8 mouse cellular contexts compared by ENCODE assay signal in genomic region chr3:54734411-54735246, GRCm38 (mm10). TPM values are rescaled to one million over a fixed set of nuclear protein-coding genes. Genes with fewer than 3 reads are reported as not detected.
DNase-seq lines count a peak whose midpoint lies in the region; ATAC-seq lines count a peak whose summit lies in the region.

No protein-coding gene starts in this region.

- peak; percentile 88 for DNase-seq in T-cell, adult 2 months (ENCODE audit: low spot score)
- peak; percentile 93 to 94 for DNase-seq in cerebellum, postnatal 36 days
- DNase-seq in frontal cortex, postnatal 36 days (ENCODE audit: low spot score in 2 of 2), result peak; percentile 87 to 89
- peak; percentile 88 to 89 for DNase-seq in layer of hippocampus, postnatal 36 days
- DNase-seq in lung, postnatal 25 days (ENCODE audit: low spot score), result peak; percentile 90
- peak; percentile 76 for DNase-seq in retina, adult 2 months (ENCODE audit: low read depth, low spot score)
- peak; percentile 92 for DNase-seq in thymus, postnatal 36 days

- peak overlapping the region; percentile 99 for H3K27ac ChIP-seq in hindbrain, embryonic 15.5 days (replicated peaks)

- ATAC-seq in hindbrain, embryonic 15.5 days (ENCODE audit: low FRiP score, low read depth), result peak; percentile 97

- H3K9ac ChIP-seq in hindbrain, embryonic 15.5 days, result peak overlapping the region; percentile 98

- peak overlapping the region; percentile 70 for H3K4me2 ChIP-seq in hindbrain, embryonic 15.5 days

- H3K9me3 ChIP-seq in hindbrain, embryonic 15.5 days, result no peaks in the 10 kb centered on the region

- H3K27me3 ChIP-seq in hindbrain, embryonic 15.5 days, result no peaks in the 10 kb centered on the region

- H3K4me3 ChIP-seq in hindbrain, embryonic 15.5 days, result peak overlapping the region; percentile 81

- peaks cover 29% of the 10 kb centered on the region for H3K36me3 ChIP-seq in hindbrain, embryonic 15.5 days

- WGBS in hindbrain, embryonic 15.5 days, result under 1% methylated on average over 82 of the region's 84 CpGs

- peaks cover 23% of the 10 kb centered on the region for H3K4me1 ChIP-seq in hindbrain, embryonic 15.5 days (replicated peaks)

RNA-seq across cellular contexts. Expression of gene Exosc8, which starts 0.6 kb away (rescaled TPM):
- polyA plus RNA-seq in hindbrain, embryonic 15.5 days (2015; fragmentation: Nextera tagmentation; extraction: Ambion mirVana), result 70.1 and 75.6 TPM in 2 replicates
- 10 to 100 TPM; 30.1 to 32.0 TPM for total RNA-seq in layer of hippocampus, postnatal 36 days (2021)

RNA-seq across cellular contexts. Expression of gene Alg5, which starts 0.7 kb away (rescaled TPM):
- polyA plus RNA-seq in hindbrain, embryonic 15.5 days (2015; fragmentation: Nextera tagmentation; extraction: Ambion mirVana), result 45.0 and 45.4 TPM in 2 replicates
- total RNA-seq in layer of hippocampus, postnatal 36 days (2021), result 10 to 100 TPM; 21.9 to 22.6 TPM

RNA-seq across cellular contexts. Expression of gene Gm21958, which starts 20.5 kb away (rescaled TPM):
- polyA plus RNA-seq in hindbrain, embryonic 15.5 days (2015; fragmentation: Nextera tagmentation; extraction: Ambion mirVana), result 0.41 TPM in 1 of 2 replicates, not detected in the other
- total RNA-seq in layer of hippocampus, postnatal 36 days (2021), result not detected

RNA-seq across cellular contexts. Expression of gene Smad9, which starts 20.8 kb away (rescaled TPM):
- polyA plus RNA-seq in hindbrain, embryonic 15.5 days (2015; fragmentation: Nextera tagmentation; extraction: Ambion mirVana), result 0.85 and 0.91 TPM in 2 replicates
- total RNA-seq in layer of hippocampus, postnatal 36 days (2021), result 1 to 10 TPM; 5.9 to 7.0 TPM

RNA-seq across cellular contexts. Expression of gene Supt20, which starts 42.0 kb away (rescaled TPM):
- polyA plus RNA-seq in hindbrain, embryonic 15.5 days (2015; fragmentation: Nextera tagmentation; extraction: Ambion mirVana), result 82.4 and 87.7 TPM in 2 replicates
- 10 to 100 TPM; 53.5 to 55.7 TPM for total RNA-seq in layer of hippocampus, postnatal 36 days (2021)

Comparison
In these comparisons a context has a peak if more than half of its experiments do, and no peak if none do; other contexts are left out.
1. Peak in every context shown above with its lines: DNase-seq, ATAC-seq, H3K4me3 ChIP-seq and H3K27ac ChIP-seq.